Mouse (Mus musculus): ENCODE data around the gene Pde8b.

DNA sequence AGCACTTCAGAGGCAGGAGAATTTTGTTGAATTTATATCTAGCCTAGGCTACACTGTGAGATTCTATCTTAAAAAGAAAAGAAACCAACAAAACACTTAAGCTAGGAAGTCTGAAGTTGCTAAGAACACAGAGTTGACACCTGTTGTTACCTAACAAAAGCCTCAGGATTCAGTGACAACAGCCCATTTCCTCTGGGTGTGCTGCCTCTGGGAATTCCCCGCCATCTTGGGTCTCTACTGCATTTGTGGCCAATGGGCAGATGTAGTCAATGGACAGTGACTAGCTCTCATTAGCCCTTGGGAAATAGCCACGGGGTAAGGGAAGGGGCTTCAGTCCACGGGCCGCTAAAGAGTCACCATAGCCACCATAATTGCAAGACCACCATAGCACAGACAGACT, 41.8 kb upstream of the Pde8b start:
- TF ChIP-seq CTCF (conservative IDR thresholded peaks at IDR 0.05; ENCODE audit: low read length) = no peak
- peak; percentile 68; the same call in 1 of the 2 replicates for TF ChIP-seq NANOG (IDR thresholded peaks at IDR 0.05; ENCODE audit: borderline replicate concordance, low read length)
